Mouse (Mus musculus) layer of hippocampus, postnatal 10 days (tissue): Measurements from ENCODE around the gene Atg2a. TPM values are rescaled to one million over a fixed set of nuclear protein-coding genes. Genes with fewer than 3 reads are reported as not detected.
A peak's percentile ranks its signal among the peaks of the same experiment; 100 is the strongest.
"Not testable (repeated sequence)": the region's sequence is repeated elsewhere in the genome, so short reads cannot be mapped to it uniquely, and the experiment has no call there.

ENCODE experiments used
- DNase-seq, 2 experiments: peaks; one replicate each; pipeline ENCODE4 v3.0.0; 2021; ENCODE audit warnings: low spot score in 2 of 2
- total RNA-seq, 2 experiments: library from RNA; stranded (reverse); gene quantifications; 2 replicates each; pipeline ENCODE4 v1.2.3; 2021

Gene Atg2a
- total RNA-seq, 2 experiments from 2014 or later, result 31.3 to 31.6 TPM

DNA sequence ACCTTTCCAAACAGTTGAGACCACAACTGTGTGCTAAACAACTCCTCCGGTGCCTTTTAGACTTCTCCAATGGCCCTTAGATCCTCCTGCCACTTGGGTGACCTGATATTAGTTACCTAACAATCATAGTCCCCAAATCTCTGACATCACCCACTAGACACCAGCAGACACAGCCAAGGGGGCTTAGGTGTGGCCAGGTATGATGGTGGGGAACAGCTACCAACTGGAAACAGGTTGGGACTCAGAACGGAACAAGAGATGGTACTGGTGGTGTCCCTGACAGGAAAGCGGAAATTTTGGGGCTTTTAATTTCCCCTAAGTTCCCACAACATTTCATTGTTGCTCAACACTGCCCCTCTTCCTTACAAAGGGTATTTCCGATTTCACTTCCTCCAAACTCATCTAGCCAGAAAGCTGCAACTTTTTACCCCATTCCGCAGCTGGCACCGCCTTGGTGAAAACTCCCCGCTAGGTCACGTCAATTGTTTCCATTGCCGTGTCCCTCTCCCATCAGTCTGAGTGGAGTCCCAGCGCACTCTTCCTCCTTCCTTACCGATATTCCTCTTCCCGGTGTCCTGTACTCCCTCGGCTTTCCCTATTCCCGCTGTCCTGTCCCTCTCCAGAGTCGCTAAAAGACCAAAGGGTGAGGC, 34.4 kb downstream of the Atg2a start:
- no peak for DNase-seq

- peak; percentile 97 to 98 for DNase-seq
Measured at GRCm38 (mm10) chr19:6276426-6277421, 35.3 kb downstream of the Atg2a start, which contains the start of gene Ehd1. TSS of gene Ehd1 (plus strand) at chr19:6276725.

- no peak for DNase-seq
Measured at GRCm38 (mm10) chr19:6277661-6278438, 36.4 kb downstream of the Atg2a start.

DNA sequence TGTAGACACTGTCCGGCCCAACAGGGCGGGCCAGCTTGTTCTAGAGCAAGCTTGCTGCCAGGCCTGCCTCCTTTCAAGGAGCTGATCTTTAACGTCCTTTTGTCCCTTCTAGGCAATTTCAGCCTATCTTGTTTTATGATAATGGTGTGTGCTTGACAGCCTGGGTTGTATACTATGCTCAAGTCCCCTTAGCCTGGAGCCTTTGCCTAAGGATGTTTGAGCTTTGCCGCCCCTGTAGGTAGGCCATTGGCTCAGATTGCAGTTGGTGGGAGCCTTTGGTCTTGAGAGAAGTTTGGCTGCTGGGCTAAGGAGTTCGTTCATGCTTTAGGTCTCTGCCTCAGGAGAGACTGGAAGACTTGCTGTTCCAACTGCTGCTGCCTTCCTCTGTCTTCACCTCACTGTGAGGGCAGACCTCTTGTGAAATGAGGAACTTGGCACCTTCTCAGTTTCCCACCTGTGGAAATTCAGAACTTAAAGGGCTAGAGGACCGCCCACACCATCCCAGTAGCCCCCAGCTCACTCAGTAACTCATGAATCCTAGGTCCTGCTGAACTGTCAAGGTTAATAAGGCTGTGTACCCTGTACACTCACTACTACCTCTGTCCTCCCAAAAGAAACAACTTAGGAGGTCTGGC, 37.1 kb downstream of the Atg2a start:
- DNase-seq, result no peak

- DNase-seq, result no peak
Measured at GRCm38 (mm10) chr19:6279481-6280144, 38.1 kb downstream of the Atg2a start.

DNA sequence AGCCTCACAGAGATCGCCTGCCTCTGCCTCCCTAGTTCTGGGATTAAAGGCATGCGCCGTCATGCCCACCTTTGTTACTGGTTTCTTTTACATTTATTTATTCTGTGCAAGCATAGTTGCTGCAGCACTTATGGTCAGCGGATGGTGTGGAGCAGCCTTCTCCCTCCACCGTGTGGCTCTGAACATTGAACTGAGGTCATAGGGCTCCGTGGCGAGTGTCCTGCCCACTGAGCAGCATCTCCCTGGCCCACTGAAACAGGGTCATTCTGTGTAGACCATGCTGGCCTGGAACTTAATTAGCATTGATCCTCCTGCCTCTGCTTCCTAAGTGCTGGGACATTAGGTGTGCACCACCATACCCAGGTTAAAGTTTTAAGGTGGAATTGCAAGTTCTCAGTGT, 39.1 kb downstream of the Atg2a start:
- DNase-seq, result no peak

GRCm38 (mm10) chr19:6281122-6282020, 39.9 kb downstream of the Atg2a start:
- DNase-seq, result no peak

- no peak for DNase-seq
Measured at GRCm38 (mm10) chr19:6283001-6283400, 41.5 kb downstream of the Atg2a start.

DNA sequence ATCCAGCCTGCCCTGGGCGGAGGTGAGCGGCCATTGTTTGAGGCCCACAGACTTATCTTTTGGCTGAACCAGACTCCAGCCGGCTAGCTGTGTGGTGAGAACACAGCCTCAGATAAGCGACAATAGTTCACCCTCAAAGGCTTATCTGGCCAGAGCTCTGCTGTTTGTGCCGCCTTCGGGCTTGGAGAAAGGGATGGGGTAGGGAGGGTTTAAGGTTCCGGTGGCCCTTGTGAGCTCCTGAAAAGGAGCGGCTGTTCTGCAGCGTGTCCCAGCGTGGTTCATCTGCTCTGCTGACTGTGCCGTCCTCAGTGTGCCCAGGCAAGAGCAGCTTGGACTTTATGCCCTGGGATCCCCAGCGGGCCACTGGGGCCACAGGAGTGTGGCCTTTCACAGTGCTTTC, 43.0 kb downstream of the Atg2a start:
- DNase-seq, result no peak

DNA sequence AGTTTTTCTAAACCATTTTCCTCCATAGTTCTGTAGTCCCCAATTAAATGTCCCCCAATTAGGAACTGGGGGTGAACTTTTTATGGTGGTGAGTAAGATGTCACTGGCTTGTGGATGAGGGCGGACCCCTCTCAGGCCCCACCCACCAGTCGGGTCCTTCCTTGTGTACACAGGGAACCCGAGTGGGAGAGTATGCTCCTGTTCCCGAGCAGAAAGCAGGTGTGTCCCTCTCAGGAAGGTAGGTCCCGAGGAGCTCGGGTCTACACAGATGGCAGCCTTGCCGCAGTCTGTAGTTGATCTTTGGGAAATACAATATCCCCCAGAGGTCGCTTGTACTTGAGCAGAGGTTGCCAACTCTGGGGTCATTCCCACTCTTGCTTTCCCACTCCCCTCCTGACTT, 43.8 kb downstream of the Atg2a start:
- no peak for DNase-seq

GRCm38 (mm10) chr19:6285632-6286433, 44.4 kb downstream of the Atg2a start:
- DNase-seq, result no peak

- peak; percentile 48 to 61 for DNase-seq
Measured at GRCm38 (mm10) chr19:6286434-6287401, 45.2 kb downstream of the Atg2a start.

- no peak for DNase-seq
Measured at GRCm38 (mm10) chr19:6288236-6288894, 46.9 kb downstream of the Atg2a start.

GRCm38 (mm10) chr19:6289696-6290238, 48.3 kb downstream of the Atg2a start:
- DNase-seq, result no peak

DNA sequence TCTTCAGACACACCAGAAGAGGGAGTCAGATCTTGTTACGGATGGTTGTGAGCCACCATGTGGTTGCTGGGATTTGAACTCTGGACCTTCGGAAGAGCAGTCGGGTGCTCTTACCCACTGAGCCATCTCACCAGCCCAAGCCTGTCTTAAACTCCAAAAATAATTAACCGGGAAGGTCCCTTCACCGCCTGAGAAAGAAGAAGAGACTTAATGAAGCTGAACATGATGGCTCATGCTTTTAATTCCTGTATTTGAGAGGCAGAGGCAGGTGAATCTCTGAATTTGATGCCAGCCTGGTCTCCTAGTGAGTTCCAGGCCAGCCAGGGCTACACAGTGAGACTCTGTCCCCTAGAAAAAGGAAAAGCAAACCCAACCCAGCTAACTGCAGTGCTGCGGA, 49.2 kb downstream of the Atg2a start:
- DNase-seq, result not testable (repeated sequence)

GRCm38 (mm10) chr19:6291117-6291781, 49.8 kb downstream of the Atg2a start:
- DNase-seq, result no peak
